10 mouse cellular contexts compared by ENCODE assay signal in genomic region chr7:45621443-45621842, GRCm38 (mm10). TPM values are rescaled to one million over a fixed set of nuclear protein-coding genes. Genes with fewer than 3 reads are reported as not detected.
DNase-seq lines count a peak whose midpoint lies in the region; TF ChIP-seq lines count a peak whose summit lies in the region.
"Had no signal": no experiment of that assay in that cellular context is flagged by ENCODE, and none has a peak within 500 bp of the region (broad histone marks: within the 10 kb centered on the region; RNA-seq: fewer than 3 reads in every experiment).

Gene Izumo1, plus strand, starts transcription at chr7:45621811.

- no peak for TF ChIP-seq CTCF in thymus, adult 2 months (IDR thresholded peaks at IDR 0.05; ENCODE audit: borderline replicate concordance, control insufficient read depth, extremely low read depth, insufficient read depth, low read length, poor library complexity)

- no peak for TF ChIP-seq POLR2A in thymus, adult 2 months (IDR thresholded peaks at IDR 0.05; ENCODE audit: control insufficient read depth, extremely low read depth, insufficient read depth, low read length, poor library complexity)

- 0 out of 2 replicates have a peak, but pooled peaks cover 2% of the 10 kb centered on the region for H3K4me1 ChIP-seq in thymus, adult 2 months (replicated peaks; ENCODE audit: control insufficient read depth, insufficient read depth, low read length)
- H3K4me1 ChIP-seq: liver, embryonic 15.5 days had no signal

- no peaks in the 10 kb centered on the region for H3K36me3 ChIP-seq in thymus, adult 2 months (ENCODE audit: control insufficient read depth, insufficient read depth, low read length)
- H3K36me3 ChIP-seq: liver, embryonic 15.5 days had no signal

- DNase-seq in embryo, embryonic 10 days (ENCODE audit: low spot score) = peak; percentile 57
- DNase-seq in embryo, embryonic 9.5 days (ENCODE audit: extremely low spot score) = no peak
- DNase-seq in thymus, postnatal 4 days = peak; percentile 63
- no peak for DNase-seq in thymus, adult 2 months
- peak; percentile 59 for DNase-seq in induced T-regulatory cell, adult 2 months (ENCODE audit: low read depth)
- no peak for DNase-seq in frontal cortex, adult 2 months (ENCODE audit: extremely low spot score in 1 of 2, low spot score in 1 of 2)
- DNase-seq in adipocyte (ENCODE audit: low spot score) = no peak
- no peak for DNase-seq in ovary, adult 18-20 months (ENCODE audit: low spot score)
- DNase-seq: retina, postnatal 1 day had no signal

- H3K27ac ChIP-seq in thymus, adult 2 months (ENCODE audit: control insufficient read depth, insufficient read depth, low read length) = no peak within 1 kb of the TSS
- H3K27ac ChIP-seq: liver, embryonic 15.5 days had no signal

- no peaks in the 10 kb centered on the region for H3K27me3 ChIP-seq in thymus, adult 2 months (ENCODE audit: control insufficient read depth, insufficient read depth, low read length)

- WGBS in thymus, adult 2 months = 54% methylated on average over 9 of the region's 9 CpGs

- H3K4me3 ChIP-seq in thymus, adult 2 months (ENCODE audit: control insufficient read depth, insufficient read depth, low read length) = no peak within 1 kb of the TSS
- H3K4me3 ChIP-seq: liver, embryonic 15.5 days had no signal

RNA-seq across cellular contexts. Expression of gene Izumo1, which starts in this region (rescaled TPM):
- polyA plus RNA-seq in thymus, adult 2 months (2012; rRNA removed) = 0.45 and 0.75 TPM in 2 replicates
- polyA plus RNA-seq in frontal cortex, adult 2 months (2012; rRNA removed) = 0.08 and 0.10 TPM in 2 replicates

Comparison
In these comparisons a context has a peak if more than half of its experiments do, and no peak if none do; other contexts are left out.
1. DNase-seq: peak in embryo, embryonic 10 days (single experiment), thymus, postnatal 4 days (single experiment) and induced T-regulatory cell, adult 2 months (single experiment); none in embryo, embryonic 9.5 days (single experiment), thymus, adult 2 months (single experiment), frontal cortex, adult 2 months (0 of 2), adipocyte (single experiment) and ovary, adult 18-20 months (single experiment).